Comparison of ENCODE assay signal across 11 mouse cellular contexts in genomic region chr7:34918416-34918815, GRCm38 (mm10). TPM values are rescaled to one million over a fixed set of nuclear protein-coding genes. Genes with fewer than 3 reads are reported as not detected.
DNase-seq lines count a peak whose midpoint lies in the region; ATAC-seq and TF ChIP-seq lines count a peak whose summit lies in the region.
"Had no signal": no experiment of that assay in that cellular context is flagged by ENCODE, and none has a peak within 500 bp of the region (broad histone marks: within the 10 kb centered on the region; RNA-seq: fewer than 3 reads in every experiment).

No protein-coding gene starts in this region.

- H3K4me2 ChIP-seq in liver, embryonic 16.5 days (ENCODE audit: low read depth, low read length): no peak overlapping the region
- H3K4me2 ChIP-seq in liver, embryonic 12.5 days: no peak overlapping the region
- H3K4me2 ChIP-seq: embryonic facial prominence, embryonic 15.5 days had no signal

- H3K4me1 ChIP-seq in liver, embryonic 16.5 days (ENCODE audit: control insufficient read depth, low read depth, low read length): peaks cover 8% of the 10 kb centered on the region; the same call in 1 of the 2 replicates
- H3K4me1 ChIP-seq in liver, embryonic 12.5 days: peaks cover 6% of the 10 kb centered on the region
- no peaks in the 10 kb centered on the region for H3K4me1 ChIP-seq in lung, adult 2 months (ENCODE audit: control insufficient read depth, insufficient read depth, low read length)
- H3K4me1 ChIP-seq in spleen, adult 2 months (ENCODE audit: control insufficient read depth, insufficient read depth, insufficient read length): peaks cover 13% of the 10 kb centered on the region; the same call in 1 of the 2 replicates
- no peaks in the 10 kb centered on the region for H3K4me1 ChIP-seq in forebrain, embryonic 10.5 days
- H3K4me1 ChIP-seq: embryonic facial prominence, embryonic 15.5 days had no signal

- no peaks in the 10 kb centered on the region for H3K27me3 ChIP-seq in liver, embryonic 16.5 days (ENCODE audit: control insufficient read depth, insufficient read depth, low read depth, low read length)
- H3K27me3 ChIP-seq in liver, embryonic 12.5 days (replicated peaks): no peaks in the 10 kb centered on the region
- no peaks in the 10 kb centered on the region for H3K27me3 ChIP-seq in spleen, adult 2 months (ENCODE audit: control insufficient read depth, insufficient read depth, low read length)
- H3K27me3 ChIP-seq in forebrain, embryonic 10.5 days (ENCODE audit: poor library complexity, severe bottlenecking): no peaks in the 10 kb centered on the region
- H3K27me3 ChIP-seq: embryonic facial prominence, embryonic 15.5 days had no signal

- H3K4me3 ChIP-seq in liver, embryonic 16.5 days (ENCODE audit: low read depth, low read length): no peak overlapping the region
- H3K4me3 ChIP-seq in liver, embryonic 12.5 days: no peak overlapping the region
- no peak overlapping the region for H3K4me3 ChIP-seq in lung, adult 2 months (replicated peaks; ENCODE audit: extremely low read depth, low read depth, low read length)
- no peak overlapping the region for H3K4me3 ChIP-seq in spleen, adult 2 months (ENCODE audit: extremely low read depth, insufficient read depth, insufficient read length)
- H3K4me3 ChIP-seq in forebrain, embryonic 10.5 days: no peak overlapping the region
- H3K4me3 ChIP-seq: embryonic facial prominence, embryonic 15.5 days; myocyte had no signal

- H3K9ac ChIP-seq in liver, embryonic 16.5 days (ENCODE audit: low read depth, low read length): no peak overlapping the region
- H3K9ac ChIP-seq in liver, embryonic 12.5 days: no peak overlapping the region
- H3K9ac ChIP-seq: embryonic facial prominence, embryonic 15.5 days had no signal

- intact Hi-C loops in gastrocnemius, postnatal 14 days (cut with DNase I; ENCODE audit: low total_unique reads): no loop called here
- intact Hi-C loops in left cerebral cortex, postnatal 36 days (cut with DNase I): loop anchor here (10.0 kb wide), 1 partner anchor 244 kb away; no protein-coding TSS in a partner anchor

- no peak for TF ChIP-seq CTCF in lung, adult 2 months (IDR thresholded peaks at IDR 0.05; ENCODE audit: insufficient read depth, low read length)
- no peak for TF ChIP-seq CTCF in spleen, adult 2 months (IDR thresholded peaks at IDR 0.05; ENCODE audit: extremely low read depth, insufficient read depth, insufficient read length, insufficient replicate concordance)

- DNase-seq in gastrocnemius, postnatal 14 days: peak; percentile 17
- no peak for DNase-seq in gastrocnemius, postnatal 4 days (ENCODE audit: low spot score in 2 of 2)
- peak; percentile 11 for DNase-seq in lung, adult 2 months
- DNase-seq in spleen, adult 2 months (ENCODE audit: low read depth in 1 of 2, low spot score in 2 of 2): peak; percentile 28 to 50
- no peak for DNase-seq in forebrain, embryonic 10.5 days (ENCODE audit: extremely low spot score, low spot score)
- DNase-seq in left cerebral cortex, postnatal 36 days (ENCODE audit: low spot score in 2 of 2): no peak
- DNase-seq: cerebellum, adult 11 months had no signal

- H3K36me3 ChIP-seq in liver, embryonic 16.5 days (ENCODE audit: control insufficient read depth, insufficient read depth): no peaks in the 10 kb centered on the region
- H3K36me3 ChIP-seq in liver, embryonic 12.5 days: peaks cover 7% of the 10 kb centered on the region; the same call in 1 of the 2 replicates
- no peaks in the 10 kb centered on the region for H3K36me3 ChIP-seq in spleen, adult 2 months (ENCODE audit: control insufficient read depth, insufficient read depth, low read length)
- peaks cover 14% of the 10 kb centered on the region for H3K36me3 ChIP-seq in forebrain, embryonic 10.5 days (replicated peaks)

- no peak overlapping the region for H3K27ac ChIP-seq in liver, embryonic 16.5 days (ENCODE audit: low read length)
- no peak overlapping the region for H3K27ac ChIP-seq in liver, embryonic 12.5 days
- no peak overlapping the region for H3K27ac ChIP-seq in spleen, adult 2 months (ENCODE audit: insufficient read depth, low read length)
- H3K27ac ChIP-seq in forebrain, embryonic 10.5 days: no peak overlapping the region; the same call in 1 of the 2 replicates
- H3K27ac ChIP-seq: embryonic facial prominence, embryonic 15.5 days had no signal

- TF ChIP-seq POLR2A in lung, adult 2 months (IDR thresholded peaks at IDR 0.05; ENCODE audit: borderline replicate concordance, extremely low read depth, low read depth, low read length): no peak
- no peak for TF ChIP-seq POLR2A in spleen, adult 2 months (IDR thresholded peaks at IDR 0.05; ENCODE audit: low read depth, low read length)

- WGBS in liver, embryonic 16.5 days (ENCODE audit: insufficient replicate concordance): 61% methylated on average over 8 of the region's 8 CpGs
- 63% methylated on average over 8 of the region's 8 CpGs for WGBS in liver, embryonic 12.5 days (ENCODE audit: insufficient replicate concordance)
- WGBS in lung, adult 2 months: 69% methylated on average over 8 of the region's 8 CpGs
- 68% methylated on average over 8 of the region's 8 CpGs for WGBS in spleen, adult 2 months
- 94% methylated on average over 8 of the region's 8 CpGs for WGBS in forebrain, embryonic 10.5 days

- H3K9me3 ChIP-seq in liver, embryonic 16.5 days (replicated peaks; ENCODE audit: control insufficient read depth, low read length): no peaks in the 10 kb centered on the region
- no peaks in the 10 kb centered on the region for H3K9me3 ChIP-seq in liver, embryonic 12.5 days (replicated peaks)
- H3K9me3 ChIP-seq in forebrain, embryonic 10.5 days: no peaks in the 10 kb centered on the region
- H3K9me3 ChIP-seq: embryonic facial prominence, embryonic 15.5 days had no signal

- peak; percentile 20; the same call in 1 of the 2 replicates for ATAC-seq in liver, embryonic 16.5 days (ENCODE audit: low read depth)
- ATAC-seq in liver, embryonic 12.5 days: no peak

RNA-seq across cellular contexts. Expression of gene Pepd, which starts 6.2 kb away (rescaled TPM):
- 10 to 100 TPM; 25.4 to 27.0 TPM for total RNA-seq in gastrocnemius, postnatal 14 days (2021)
- 10 to 100 TPM; 33.0 to 39.9 TPM for total RNA-seq in gastrocnemius, postnatal 4 days (2021)
- polyA plus RNA-seq in liver, embryonic 16.5 days (2015; fragmentation: Nextera tagmentation; extraction: Ambion mirVana): 54.1 and 56.0 TPM in 2 replicates
- 45.4 and 49.6 TPM in 2 replicates for polyA plus RNA-seq in liver, embryonic 12.5 days (2016; fragmentation: Nextera tagmentation; extraction: Ambion mirVana)
- polyA plus RNA-seq in lung, adult 2 months (2012; rRNA removed): 53.3 and 61.5 TPM in 2 replicates
- 44.0 and 48.6 TPM in 2 replicates for polyA plus RNA-seq in spleen, adult 2 months (2012; rRNA removed)
- 74.0 and 78.5 TPM in 2 replicates for polyA plus RNA-seq in forebrain, embryonic 10.5 days (2016; fragmentation: Nextera tagmentation; extraction: Ambion mirVana)
- 10 to 100 TPM; 29.5 to 31.3 TPM for total RNA-seq in left cerebral cortex, postnatal 36 days (2021)

Comparison
In these comparisons a context has a peak if more than half of its experiments do, and no peak if none do; other contexts are left out.
1. DNase-seq: peak in gastrocnemius, postnatal 14 days (single experiment), lung, adult 2 months (single experiment) and spleen, adult 2 months (2 of 2); none in gastrocnemius, postnatal 4 days (0 of 2), forebrain, embryonic 10.5 days (single experiment) and left cerebral cortex, postnatal 36 days (0 of 2).